Mouse (Mus musculus) ES-Bruce4 (cell line): ENCODE data around the gene Opa3.

ENCODE experiments used
- CTCF ChIP-seq: IDR thresholded peaks from one replicate; pipeline ENCODE4 v1.8.1; 2011; ENCODE audit warnings: low read depth, low read length
- EP300 ChIP-seq: IDR thresholded peaks from 2 replicates; pipeline ENCODE4 v1.6.1; 2011; ENCODE audit warnings: low read depth, low read length; ENCODE audit not compliant: insufficient read depth
- POLR2A ChIP-seq: IDR thresholded peaks from one replicate; pipeline ENCODE4 v1.8.1; 2011; ENCODE audit warnings: low read length; ENCODE audit not compliant: insufficient read depth

DNA sequence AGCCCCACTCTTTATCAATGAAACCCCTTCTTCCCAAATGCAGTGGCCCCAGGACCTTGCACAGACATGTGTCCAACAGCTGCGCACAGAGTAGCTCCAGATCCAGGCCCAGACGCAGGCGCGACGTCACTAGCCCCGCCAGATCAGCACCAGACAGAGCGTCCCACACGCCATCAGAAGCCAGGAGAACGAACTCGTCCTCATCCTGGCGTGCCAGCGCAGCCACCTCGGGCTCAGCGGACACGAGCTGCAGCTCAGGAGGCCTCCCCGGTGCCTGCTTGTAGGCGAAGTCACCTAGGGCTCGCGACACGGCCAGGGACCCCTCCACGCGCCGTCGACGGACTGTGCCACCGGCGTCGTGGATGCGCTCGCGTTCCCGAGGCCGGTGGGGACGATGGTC, 50.9 kb downstream of the Opa3 start:
- TF ChIP-seq CTCF = no peak
- no peak for TF ChIP-seq POLR2A
- no peak for TF ChIP-seq EP300
